Mouse (Mus musculus) CD4-positive, CD25-positive, alpha-beta regulatory T cell, adult 2 months (primary cell): ENCODE data around the gene Nmrk2.
"Not testable (repeated sequence)": the region's sequence is repeated elsewhere in the genome, so short reads cannot be mapped to it uniquely, and the experiment has no call there.

ENCODE experiments used
- DNase-seq: peaks from one replicate; pipeline ENCODE4 v3.0.0-alpha.2; 2012; ENCODE audit warnings: low read depth, low spot score

The Nmrk2 gene

DNA sequence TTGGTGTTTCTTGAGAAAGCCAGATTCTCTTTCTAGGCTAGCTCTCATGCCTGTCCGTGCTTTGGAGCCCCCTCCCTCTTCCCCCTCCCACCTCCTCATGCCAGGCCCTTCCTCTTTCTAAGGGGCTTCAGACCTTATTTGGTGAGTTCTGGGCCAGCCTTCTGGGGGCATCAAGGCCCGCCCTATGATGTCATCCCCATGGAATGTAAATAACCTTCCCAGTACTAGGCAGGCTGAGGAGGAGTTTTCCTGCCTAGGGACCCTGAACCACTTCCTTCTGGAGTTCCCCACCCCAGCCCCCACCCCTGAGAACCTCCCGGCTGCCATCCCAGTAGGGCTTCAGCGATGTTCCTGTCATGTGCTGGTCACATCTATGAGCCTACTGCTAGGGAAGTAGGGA is 17.1 kb downstream of the Nmrk2 start:
- no peak for DNase-seq

DNA sequence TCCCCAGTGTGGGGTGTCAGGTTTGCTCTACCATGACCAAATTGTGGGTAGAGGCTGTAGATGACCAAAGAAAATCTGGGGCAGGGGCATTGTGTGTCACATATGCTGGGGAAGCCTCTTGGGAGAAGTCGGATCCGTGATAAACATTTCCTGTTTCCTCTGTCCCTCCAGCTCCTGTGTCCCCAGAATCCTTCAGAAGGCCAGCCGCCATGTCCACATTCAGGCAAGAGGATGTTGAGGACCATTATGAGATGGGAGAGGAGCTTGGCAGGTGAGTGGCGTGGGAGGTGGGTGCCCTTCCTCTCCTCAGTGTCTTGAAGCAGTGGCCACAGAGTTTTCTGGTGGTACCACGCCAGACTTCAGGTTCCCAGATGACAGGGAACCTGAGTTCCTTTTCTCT is 18.0 kb downstream of the Nmrk2 start, which contains the start of gene 4930442H23Rik:
Gene 4930442H23Rik (minus strand): TSS at position 45 of the 400 bp plus-strand sequence.
- DNase-seq = peak; percentile 11

DNA sequence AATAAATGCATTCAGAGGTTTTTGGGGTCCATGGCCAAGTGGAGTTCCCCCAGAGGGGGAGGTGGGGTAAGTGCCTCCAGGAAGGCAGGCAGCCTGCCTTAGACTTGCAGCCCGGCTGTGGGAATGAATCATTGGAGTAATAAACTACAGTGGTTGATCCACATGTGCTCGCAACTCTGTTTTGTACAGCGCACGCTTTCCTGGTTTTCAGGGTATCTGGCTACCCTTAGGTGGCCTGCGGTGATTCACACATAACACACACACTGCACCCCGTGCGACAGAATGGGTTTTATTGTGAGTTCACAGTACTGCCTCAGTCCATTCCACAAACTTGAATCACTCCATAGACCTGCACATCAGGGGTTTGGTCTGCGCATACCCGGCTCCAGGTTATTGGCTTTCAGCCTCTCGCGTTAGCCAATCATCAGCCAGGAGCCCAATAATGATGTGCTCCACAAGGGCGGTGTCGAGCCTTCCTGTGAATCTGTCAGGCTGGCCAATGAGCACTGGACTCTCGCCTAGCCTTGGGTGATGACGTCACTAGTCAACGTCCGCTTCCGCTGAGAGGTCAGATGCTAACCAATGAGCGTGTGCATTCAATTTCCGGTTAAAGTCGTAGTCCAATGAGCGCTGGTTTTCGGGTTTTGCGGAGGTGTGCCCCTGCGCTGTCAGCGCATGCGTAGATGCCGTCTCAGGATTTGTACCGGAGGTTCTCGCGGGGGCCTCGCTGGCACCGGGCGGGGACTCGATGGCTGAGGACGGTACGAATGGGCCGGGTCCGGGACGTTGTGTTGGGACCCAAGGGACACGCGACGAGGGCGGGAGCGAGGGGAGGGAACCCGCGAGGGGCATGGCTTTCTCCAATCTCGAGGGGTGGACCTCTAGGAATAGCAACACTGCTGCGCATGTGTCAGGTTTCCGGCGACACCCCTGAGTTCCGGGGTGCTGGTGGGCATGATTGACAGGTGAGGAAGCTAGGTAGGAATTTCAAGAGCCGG is 19.2 kb downstream of the Nmrk2 start, which contains the start of gene Dapk3:
Gene Dapk3 (plus strand): TSS at position 670 of the 998 bp plus-strand sequence.
- DNase-seq = peak; percentile 98

GRCm38 (mm10) chr10:81181860-81182259 is 20.0 kb downstream of the Nmrk2 start:
- DNase-seq = not testable (repeated sequence)

DNA sequence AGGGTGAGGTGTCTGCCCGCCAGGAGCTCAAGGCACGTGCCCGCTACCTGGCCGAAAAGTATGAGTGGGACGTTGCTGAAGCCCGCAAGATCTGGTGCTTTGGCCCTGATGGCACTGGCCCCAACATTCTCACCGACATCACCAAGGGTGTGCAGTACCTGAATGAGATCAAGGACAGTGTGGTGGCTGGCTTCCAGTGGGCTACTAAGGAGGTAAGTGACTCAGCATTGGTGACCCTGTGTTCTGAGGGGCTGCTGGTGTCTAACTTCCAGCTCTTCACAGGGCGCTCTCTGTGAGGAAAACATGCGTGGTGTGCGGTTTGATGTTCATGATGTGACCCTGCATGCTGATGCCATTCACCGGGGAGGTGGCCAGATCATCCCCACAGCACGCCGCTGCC is 20.9 kb downstream of the Nmrk2 start:
- no peak for DNase-seq

DNA sequence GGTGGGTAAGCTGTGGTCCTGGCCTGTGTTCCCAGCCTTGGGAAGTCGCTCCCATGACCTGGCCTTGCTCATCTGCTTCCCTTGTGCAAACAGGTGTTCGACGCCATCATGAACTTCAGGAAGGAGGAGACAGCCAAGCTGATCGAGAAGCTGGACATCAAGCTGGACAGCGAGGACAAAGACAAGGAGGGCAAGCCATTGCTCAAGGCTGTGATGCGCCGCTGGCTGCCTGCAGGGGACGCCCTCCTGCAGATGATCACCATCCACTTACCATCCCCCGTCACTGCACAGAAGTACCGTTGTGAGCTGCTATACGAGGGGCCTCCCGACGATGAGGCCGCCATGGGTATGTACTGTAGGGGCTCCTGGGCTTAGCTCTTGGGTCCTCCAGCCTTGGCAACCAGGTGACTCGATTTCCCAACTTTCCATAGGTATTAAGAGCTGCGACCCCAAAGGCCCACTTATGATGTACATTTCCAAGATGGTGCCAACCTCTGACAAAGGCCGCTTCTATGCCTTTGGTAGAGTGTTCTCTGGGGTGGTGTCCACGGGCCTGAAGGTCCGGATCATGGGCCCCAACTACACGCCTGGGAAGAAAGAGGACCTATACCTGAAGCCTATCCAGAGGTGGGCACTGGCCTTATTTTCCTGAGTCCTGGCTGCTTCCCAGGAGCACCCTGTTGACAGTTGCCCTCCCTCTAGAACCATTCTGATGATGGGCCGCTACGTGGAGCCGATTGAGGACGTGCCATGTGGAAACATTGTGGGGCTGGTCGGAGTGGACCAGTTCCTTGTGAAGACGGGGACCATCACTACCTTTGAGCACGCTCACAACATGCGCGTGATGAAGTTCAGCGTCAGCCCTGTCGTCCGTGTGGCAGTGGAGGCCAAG is 22.2 kb downstream of the Nmrk2 start:
- peak; percentile 50 for DNase-seq

DNA sequence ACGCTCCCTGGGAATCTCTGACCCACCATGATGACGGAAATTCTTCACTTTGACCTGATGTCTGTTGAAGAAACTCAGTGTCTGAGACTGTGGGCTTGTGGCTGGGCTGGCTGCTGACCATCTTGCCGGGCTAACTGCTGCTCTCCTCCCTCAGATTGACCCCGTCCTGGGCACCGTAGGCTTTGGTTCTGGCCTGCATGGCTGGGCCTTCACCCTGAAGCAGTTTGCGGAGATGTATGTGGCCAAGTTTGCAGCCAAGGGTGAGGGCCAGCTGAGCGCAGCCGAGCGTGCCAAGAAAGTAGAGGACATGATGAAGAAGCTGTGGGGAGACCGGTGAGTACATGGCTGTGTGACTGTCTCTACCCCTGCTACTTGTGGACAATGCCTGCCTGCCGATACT is 22.9 kb downstream of the Nmrk2 start:
- DNase-seq = no peak

DNA sequence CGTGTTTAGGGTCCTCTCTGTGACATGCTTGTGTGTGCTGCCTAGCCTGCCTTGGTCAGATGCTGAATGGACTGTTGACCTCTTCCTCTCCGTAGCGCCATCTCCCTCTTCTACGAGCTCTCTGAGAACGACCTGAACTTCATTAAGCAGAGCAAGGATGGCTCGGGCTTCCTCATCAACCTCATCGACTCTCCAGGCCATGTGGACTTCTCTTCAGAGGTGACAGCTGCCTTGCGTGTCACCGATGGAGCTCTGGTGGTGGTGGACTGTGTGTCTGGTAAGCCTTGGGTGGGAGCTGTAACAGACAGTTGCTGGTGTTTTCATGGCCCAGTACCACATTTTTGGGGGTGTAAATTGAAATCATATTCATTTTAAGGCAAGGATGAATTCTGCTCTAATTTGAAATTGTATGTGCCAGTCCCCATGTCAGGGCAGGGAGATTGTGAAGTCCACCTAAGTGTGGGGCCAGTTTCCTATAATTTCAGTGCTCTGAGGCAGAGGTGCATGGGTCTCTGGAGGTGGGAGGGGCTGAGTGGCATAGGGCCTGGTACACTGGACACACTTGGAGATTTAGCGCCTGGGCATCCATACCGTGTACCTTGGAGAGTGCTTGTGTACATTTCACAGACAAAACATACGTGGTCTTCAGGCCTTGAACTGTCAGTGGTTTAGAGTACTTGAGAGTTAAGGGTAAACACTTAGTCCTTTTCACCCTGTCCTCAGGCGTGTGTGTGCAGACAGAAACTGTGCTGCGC is 23.7 kb downstream of the Nmrk2 start:
- no peak for DNase-seq

DNA sequence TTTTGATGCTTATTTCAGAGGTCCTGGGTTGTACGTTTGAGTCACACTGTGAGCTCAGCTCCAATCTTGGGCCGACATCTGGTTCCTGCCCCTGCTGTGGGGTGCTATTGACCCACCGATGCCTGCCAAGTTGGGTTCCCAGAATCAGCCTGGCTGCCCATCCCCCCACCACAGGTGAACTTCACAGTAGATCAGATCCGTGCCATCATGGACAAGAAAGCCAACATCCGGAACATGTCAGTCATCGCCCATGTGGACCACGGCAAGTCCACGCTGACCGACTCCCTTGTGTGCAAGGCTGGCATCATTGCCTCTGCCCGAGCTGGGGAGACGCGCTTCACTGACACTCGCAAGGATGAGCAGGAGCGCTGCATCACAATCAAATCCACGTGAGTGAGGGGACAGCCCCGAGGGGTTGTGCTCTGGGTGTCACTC is 24.3 kb downstream of the Nmrk2 start:
- DNase-seq = peak; percentile 61

DNA sequence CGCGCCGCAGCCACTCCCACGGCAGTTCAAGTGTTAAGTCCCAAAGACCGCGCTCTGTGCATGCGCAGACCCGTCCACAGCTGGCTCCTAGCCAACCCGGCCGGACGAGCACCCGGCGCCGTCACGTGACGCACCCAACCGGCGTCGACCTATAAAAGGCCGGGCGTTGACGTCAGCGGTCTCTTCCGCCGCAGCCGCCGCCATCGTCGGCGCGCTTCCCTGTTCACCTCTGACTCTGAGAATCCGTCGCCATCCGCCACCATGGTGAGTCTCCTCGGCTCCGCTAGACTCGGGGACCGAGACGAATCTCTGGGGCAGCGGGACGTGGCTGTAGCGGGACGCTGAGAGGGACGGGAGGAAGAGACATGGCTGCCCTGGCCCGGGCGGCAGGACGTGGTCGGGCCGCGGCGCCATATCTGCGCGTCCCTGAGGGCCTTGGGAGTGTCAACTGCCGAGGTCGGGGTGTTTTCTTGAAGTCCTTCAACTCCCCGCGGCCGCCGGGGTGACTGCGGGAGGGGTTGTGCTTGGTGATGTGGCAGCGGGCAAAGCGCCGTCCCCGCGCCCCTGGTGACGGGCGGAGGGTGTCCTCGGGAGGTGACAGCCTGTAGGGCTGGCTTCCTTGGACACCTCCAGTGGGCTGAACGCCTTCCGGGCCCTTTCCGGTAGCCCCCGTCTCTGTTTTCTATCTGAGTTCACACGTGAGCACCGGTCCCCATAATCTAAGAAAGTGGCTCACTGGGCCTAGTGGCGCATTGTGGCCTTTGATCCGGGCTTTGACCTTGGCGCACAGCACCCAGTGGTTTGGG is 25.2 kb downstream of the Nmrk2 start, which contains the start of gene Eef2:
Gene Eef2 (plus strand): TSS at position 166 of the 806 bp plus-strand sequence.
- DNase-seq = peak; percentile 99

DNA sequence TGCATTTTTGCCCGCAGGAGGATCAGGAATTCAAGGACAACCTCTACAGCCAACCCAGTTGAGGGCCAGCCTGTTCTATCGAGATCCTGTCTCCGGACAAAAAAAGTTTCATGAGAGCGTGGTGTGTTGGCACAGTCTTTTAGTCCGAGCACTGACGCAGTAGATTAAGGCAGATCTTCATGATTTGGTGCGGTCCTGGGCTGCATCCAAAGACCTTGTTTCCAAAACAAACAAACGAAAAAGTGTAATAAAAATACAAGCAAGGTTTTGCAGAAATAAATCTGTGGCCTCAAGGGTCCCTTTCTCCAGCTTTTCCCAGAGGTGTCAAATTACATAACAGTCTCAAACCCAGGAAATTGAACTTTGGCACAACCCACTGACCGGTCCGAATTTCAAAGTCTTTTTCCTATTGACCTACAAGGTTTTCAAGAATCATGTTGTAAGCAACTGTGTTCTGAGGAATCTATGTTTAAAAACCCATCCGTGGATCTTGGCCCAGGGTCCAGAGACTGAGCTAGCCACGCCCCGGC is 25.9 kb downstream of the Nmrk2 start:
- DNase-seq = no peak

GRCm38 (mm10) chr10:81175345-81175701 is 26.5 kb downstream of the Nmrk2 start:
- DNase-seq = not testable (repeated sequence)

GRCm38 (mm10) chr10:81174617-81175344 is 27.1 kb downstream of the Nmrk2 start:
- peak; percentile 94 for DNase-seq

- DNase-seq = peak; percentile 93
Observed at GRCm38 (mm10) chr10:81173132-81173531, 28.7 kb downstream of the Nmrk2 start.

- DNase-seq = peak; percentile 76
Observed at GRCm38 (mm10) chr10:81169411-81169900, 32.4 kb downstream of the Nmrk2 start.

- DNase-seq = peak; percentile 89
Observed at GRCm38 (mm10) chr10:81168521-81169244, 33.2 kb downstream of the Nmrk2 start.

GRCm38 (mm10) chr10:81168087-81168431 is 33.8 kb downstream of the Nmrk2 start:
- no peak for DNase-seq
